Mouse (Mus musculus) embryonic facial prominence, embryonic 11.5 days (tissue): ENCODE data around the gene Rhbdd2. TPM values are rescaled to one million over a fixed set of nuclear protein-coding genes. Genes with fewer than 3 reads are reported as not detected.

Source experiments
- ATAC-seq: fragments of 200-750 bp; cut with Nextera tagmentation; replicated peaks from 2 replicates; pipeline ENCODE4 v1.8.0; 2017; ENCODE audit warnings: low read depth; ENCODE audit not compliant: insufficient number of reproducible peaks, low FRiP score, low TSS enrichment
- DNase-seq: peaks from one replicate; pipeline ENCODE4 v3.0.0-alpha.2; 2015; ENCODE audit warnings: low spot score
- H3K27ac ChIP-seq: fragments of 300-500 bp; sonication (generic); replicated peaks from 2 replicates; pipeline ENCODE4 v1.5.1; 2014; ENCODE audit warnings: mild to moderate bottlenecking, low read depth, low read length, control low read depth
- H3K27me3 ChIP-seq: fragments of 300-500 bp; sonication (generic); 2 replicates; pipeline ENCODE4 v1.6.1; 2014; ENCODE audit warnings: mild to moderate bottlenecking, low read length, moderate library complexity, mixed read lengths; ENCODE audit not compliant: control insufficient read depth, insufficient read depth
- H3K36me3 ChIP-seq: fragments of 300-500 bp; sonication (generic); replicated peaks from 2 replicates; pipeline ENCODE4 v1.6.1; 2014; ENCODE audit warnings: low read depth, mild to moderate bottlenecking, low read length, moderate library complexity, mixed read lengths; ENCODE audit not compliant: control insufficient read depth, insufficient read depth
- H3K4me1 ChIP-seq: fragments of 300-500 bp; sonication (generic); 2 replicates; pipeline ENCODE4 v1.6.1; 2014; ENCODE audit warnings: low read length, mixed read lengths; ENCODE audit not compliant: control insufficient read depth, insufficient read depth
- H3K4me2 ChIP-seq: fragments of 300-500 bp; sonication (generic); 2 replicates; pipeline ENCODE4 v1.6.1; 2014; ENCODE audit warnings: low read depth, mild to moderate bottlenecking, control low read depth, low read length, moderate library complexity
- H3K4me3 ChIP-seq: fragments of 300-500 bp; sonication (generic); 2 replicates; pipeline ENCODE4 v1.5.1; 2014; ENCODE audit warnings: low read depth, low read length, control low read depth
- H3K9ac ChIP-seq: fragments of 300-500 bp; sonication (generic); replicated peaks from 2 replicates; pipeline ENCODE4 v1.6.1; 2014; ENCODE audit warnings: mild to moderate bottlenecking, control low read depth, low read length
- H3K9me3 ChIP-seq: fragments of 300-500 bp; sonication (generic); replicated peaks from 2 replicates; pipeline ENCODE4 v1.6.1; 2016; ENCODE audit warnings: mild to moderate bottlenecking, low read length, inconsistent platforms, mixed read lengths; ENCODE audit not compliant: control insufficient read depth
- WGBS: fragments of 180-500 bp; shearing (Covaris S2); extraction: QIAGEN DNeasy Blood & Tissue Kit; methylation state at CpG from one replicate; pipeline ENCODE4 v1.1.7; 2014; 5-methylcytosine and 5-hydroxymethylcytosine counted together
- polyA plus RNA-seq: library from polyadenylated mRNA; unstranded; fragments of >200 nt; fragmentation: Nextera tagmentation; extraction: Ambion mirVana; gene quantifications from 2 replicates; pipeline ENCODE4 v1.2.1, GENCODE M21; 2014

The Rhbdd2 gene
- polyA plus RNA-seq, 1 experiment from 2014 or later: 43.1 TPM

DNA sequence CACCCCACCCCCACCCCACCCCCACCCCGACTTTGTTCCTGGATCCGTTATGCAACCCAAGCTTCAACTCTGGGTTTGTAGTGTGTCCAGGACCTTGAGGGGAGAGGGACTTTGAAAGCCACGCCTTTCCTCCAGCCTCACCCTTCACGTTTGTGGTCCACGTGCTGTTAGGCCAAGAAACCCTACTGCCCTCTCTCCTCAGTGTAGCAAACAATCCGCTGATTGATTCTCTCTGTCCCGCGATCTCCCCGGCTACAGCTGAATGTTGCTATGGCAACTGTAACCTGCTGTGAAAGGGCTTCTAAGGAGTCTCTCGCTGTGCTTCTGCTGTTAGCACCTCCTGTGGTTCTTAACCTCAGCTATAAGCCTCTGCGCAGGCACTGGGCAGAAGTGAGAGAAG, 42.4 kb downstream of the Rhbdd2 start:
- no peaks in the 10 kb centered on the region; the same call in none of the 2 replicates for H3K4me1 ChIP-seq
- no peaks in the 10 kb centered on the region for H3K9me3 ChIP-seq
- peak overlapping the region; percentile 3 for H3K4me2 ChIP-seq
- H3K9ac ChIP-seq: peak overlapping the region; percentile 1; the same call in 1 of the 2 replicates
- WGBS: 0% methylated on average over 11 of the region's 11 CpGs
- no peak overlapping the region for H3K4me3 ChIP-seq
- H3K36me3 ChIP-seq: no peaks in the 10 kb centered on the region
- peak; percentile 91 for DNase-seq
- peak; percentile 84 for ATAC-seq
- peak overlapping the region; percentile 69 for H3K27ac ChIP-seq
- no peaks in the 10 kb centered on the region for H3K27me3 ChIP-seq

DNA sequence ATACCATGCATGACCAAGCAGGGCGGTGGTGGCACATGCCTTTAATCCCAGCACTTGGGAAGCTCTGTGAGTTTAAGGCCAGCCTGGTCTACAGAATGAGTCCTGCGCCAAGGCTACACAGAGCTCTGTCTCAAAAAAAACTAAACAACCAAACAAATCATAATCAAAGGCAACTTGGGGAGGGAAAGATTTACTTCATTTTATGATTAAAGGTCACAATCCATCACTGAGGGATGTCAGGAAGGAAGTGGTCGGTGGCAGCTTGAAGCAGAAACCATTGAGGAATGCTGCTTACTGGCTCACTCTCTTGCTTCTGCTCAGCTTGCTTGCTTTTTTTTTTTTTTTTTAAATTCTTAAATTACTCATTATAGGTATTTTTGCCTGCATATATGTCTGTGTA, 44.3 kb downstream of the Rhbdd2 start:
- Histone ChIP-seq H3K9ac (no peak overlapping the region), H3K4me1 (no peaks in the 10 kb centered on the region; the same call in 1 of the 2 replicates), H3K27me3 (no peaks in the 10 kb centered on the region), H3K36me3 (no peaks in the 10 kb centered on the region), H3K4me2 (no peak overlapping the region), H3K9me3 (no peaks in the 10 kb centered on the region), H3K4me3 (no peak overlapping the region), H3K27ac (no peak overlapping the region)
- ATAC-seq: no peak
- 83% methylated on average over 3 of the region's 3 CpGs for WGBS
- no peak for DNase-seq

DNA sequence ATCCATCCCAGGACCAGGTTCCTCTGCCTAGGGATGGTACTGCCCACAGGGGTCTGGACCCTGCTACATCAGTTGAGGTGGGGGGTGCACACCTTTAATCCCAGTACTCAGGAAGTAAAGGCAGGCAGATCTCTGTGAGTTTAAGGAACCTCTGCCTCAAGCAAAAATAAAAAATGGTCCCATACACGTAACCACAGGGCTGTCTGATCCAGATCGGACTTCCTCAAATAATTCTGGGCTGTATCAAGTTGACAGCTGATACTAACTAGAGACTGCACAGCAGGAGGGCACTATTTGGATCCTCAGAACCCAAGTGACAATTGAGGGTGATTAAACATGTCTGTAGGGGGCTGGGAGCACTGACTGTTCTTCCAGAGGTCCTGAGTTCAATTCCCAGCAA, 44.8 kb downstream of the Rhbdd2 start:
- no peak for ATAC-seq
- 77% methylated on average over 2 of the region's 2 CpGs for WGBS
- no peak overlapping the region for H3K4me2 ChIP-seq

DNA sequence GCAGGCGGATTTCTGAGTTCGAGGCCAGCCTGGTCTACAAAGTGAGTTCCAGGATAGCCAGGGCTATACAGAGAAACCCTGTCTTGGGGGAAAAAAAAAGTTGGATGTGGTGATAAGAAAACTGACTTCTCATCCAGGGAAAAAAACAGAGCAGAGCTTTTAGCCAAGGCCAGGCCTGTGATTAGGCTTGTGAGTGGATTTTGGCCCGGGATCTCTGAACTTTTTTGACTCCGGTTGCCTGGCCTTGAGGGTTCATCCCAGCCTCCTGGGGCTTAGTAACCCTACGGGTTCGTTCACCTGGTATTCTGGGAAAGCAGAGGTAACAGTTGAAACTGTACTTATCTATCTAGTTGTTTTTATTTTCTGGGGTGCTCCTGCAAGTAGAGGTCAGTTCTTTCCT, 46.1 kb downstream of the Rhbdd2 start:
- ATAC-seq (no peak), DNase-seq (no peak)
- no peak overlapping the region for H3K4me2 ChIP-seq
- H3K27me3 ChIP-seq: no peaks in the 10 kb centered on the region
- no peak overlapping the region for H3K4me3 ChIP-seq
- no peak overlapping the region for H3K9ac ChIP-seq
- H3K4me1 ChIP-seq: no peaks in the 10 kb centered on the region; the same call in 1 of the 2 replicates
- H3K27ac ChIP-seq: no peak overlapping the region
- 90% methylated on average over 6 of the region's 6 CpGs for WGBS
- H3K36me3 ChIP-seq: no peaks in the 10 kb centered on the region
- H3K9me3 ChIP-seq: no peaks in the 10 kb centered on the region

More for the DNA sequence above, 44.8 kb downstream of the Rhbdd2 start:
- Histone ChIP-seq H3K27me3 (no peaks in the 10 kb centered on the region), H3K9me3 (no peaks in the 10 kb centered on the region), H3K4me3 (no peak overlapping the region), H3K9ac (no peak overlapping the region), H3K36me3 (no peaks in the 10 kb centered on the region), H3K27ac (no peak overlapping the region), H3K4me1 (no peaks in the 10 kb centered on the region; the same call in 1 of the 2 replicates)
- DNase-seq: no peak

DNA sequence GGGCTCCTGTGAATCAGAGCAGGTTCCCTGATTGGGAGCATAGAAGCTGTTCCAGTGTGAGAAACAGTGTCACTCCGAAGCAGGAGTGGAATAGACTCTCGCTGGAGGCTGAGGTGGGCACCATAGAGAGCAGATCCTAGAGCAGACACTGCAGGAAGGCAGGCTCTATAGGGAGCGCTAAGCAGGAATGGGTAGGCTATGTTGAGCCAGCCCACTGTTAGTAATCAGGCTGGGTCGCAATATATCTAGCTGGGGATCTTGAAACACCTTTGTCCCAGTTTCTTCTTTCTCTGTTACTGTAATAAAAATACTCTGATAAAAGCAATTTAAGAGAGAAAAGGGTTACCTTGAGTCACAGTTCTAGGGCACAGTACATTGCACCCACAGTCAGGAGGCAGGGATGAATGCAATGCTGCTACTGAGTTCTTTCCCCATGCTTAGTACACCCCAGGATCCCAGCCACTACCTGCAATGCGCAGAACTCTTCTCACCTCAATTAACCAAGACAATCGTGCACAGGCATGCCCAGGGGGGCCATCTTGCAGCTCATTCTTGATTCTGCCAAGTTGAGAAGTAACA, 48.6 kb downstream of the Rhbdd2 start:
- DNase-seq (no peak), ATAC-seq (no peak)
- H3K4me1 ChIP-seq: no peaks in the 10 kb centered on the region
- H3K9me3 ChIP-seq: no peaks in the 10 kb centered on the region
- no peak overlapping the region for H3K9ac ChIP-seq
- H3K27ac ChIP-seq: no peak overlapping the region
- no peak overlapping the region for H3K4me2 ChIP-seq
- H3K36me3 ChIP-seq: no peaks in the 10 kb centered on the region
- H3K27me3 ChIP-seq: no peaks in the 10 kb centered on the region
- H3K4me3 ChIP-seq: no peak overlapping the region
- 77% methylated on average over 6 of the region's 6 CpGs for WGBS

DNA sequence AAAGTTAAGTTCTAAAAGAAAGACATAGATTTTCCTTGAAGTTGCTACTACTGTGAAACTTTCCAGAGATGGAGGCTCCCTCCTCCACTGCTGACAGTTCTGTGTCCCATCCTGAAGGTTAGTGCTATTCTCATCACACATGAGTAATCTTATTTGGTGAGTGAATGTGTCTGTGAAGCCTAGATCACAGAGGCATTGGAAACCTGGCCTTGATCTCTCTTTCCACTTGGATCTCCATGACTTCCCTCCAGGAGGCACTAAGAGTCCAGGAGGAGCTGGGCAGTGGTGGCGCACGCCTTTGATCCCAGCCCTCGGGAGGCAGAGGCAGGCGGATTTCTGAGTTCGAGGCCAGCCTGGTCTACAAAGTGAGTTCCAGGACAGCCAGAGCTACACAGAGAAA, 49.6 kb downstream of the Rhbdd2 start:
- WGBS: 95% methylated on average over 5 of the region's 5 CpGs
- no peak for ATAC-seq
- H3K27me3 ChIP-seq: no peaks in the 10 kb centered on the region

DNA sequence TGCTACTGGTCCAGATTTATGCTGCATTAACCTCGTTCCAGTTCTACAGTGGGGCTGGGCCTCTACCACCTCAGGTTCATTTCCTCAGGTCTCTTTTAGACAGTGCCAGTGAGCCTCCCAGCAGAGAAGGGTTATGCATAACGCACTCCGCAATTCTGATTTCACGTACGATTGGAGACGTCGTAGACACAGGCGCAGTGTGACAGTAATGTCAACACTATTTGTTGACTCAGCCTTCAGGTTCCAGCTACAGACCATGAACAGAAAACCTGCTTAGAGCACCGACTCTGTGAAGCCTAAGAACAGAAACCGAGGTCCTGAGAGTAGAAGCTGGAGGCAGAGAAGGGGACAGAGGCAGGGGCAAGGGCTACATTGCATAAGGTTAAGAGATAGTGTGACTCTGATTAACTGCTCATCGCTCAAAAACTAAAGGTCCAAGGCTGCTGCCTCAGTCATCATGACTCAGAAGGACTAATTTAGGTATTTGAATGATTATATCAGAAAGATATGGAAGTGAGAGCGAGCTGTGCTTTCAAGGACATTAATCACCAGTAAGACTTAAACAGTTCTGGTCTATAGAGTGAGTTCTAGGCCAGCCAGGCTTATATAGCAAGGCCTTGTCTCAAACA, 50.6 kb downstream of the Rhbdd2 start:
- Histone ChIP-seq H3K9me3 (no peaks in the 10 kb centered on the region), H3K27me3 (no peaks in the 10 kb centered on the region), H3K4me2 (no peak overlapping the region), H3K27ac (no peak overlapping the region), H3K4me1 (no peaks in the 10 kb centered on the region), H3K9ac (no peak overlapping the region), H3K4me3 (no peak overlapping the region), H3K36me3 (no peaks in the 10 kb centered on the region)
- no peak for DNase-seq
- no peak for ATAC-seq
- 88% methylated on average over 12 of the region's 12 CpGs for WGBS

More for the DNA sequence above, 49.6 kb downstream of the Rhbdd2 start:
- H3K4me3 ChIP-seq: no peak overlapping the region
- H3K27ac ChIP-seq: no peak overlapping the region
- no peak overlapping the region for H3K9ac ChIP-seq
- DNase-seq: no peak
- no peaks in the 10 kb centered on the region for H3K36me3 ChIP-seq
- no peaks in the 10 kb centered on the region for H3K9me3 ChIP-seq
- no peaks in the 10 kb centered on the region for H3K4me1 ChIP-seq
- no peak overlapping the region for H3K4me2 ChIP-seq

DNA sequence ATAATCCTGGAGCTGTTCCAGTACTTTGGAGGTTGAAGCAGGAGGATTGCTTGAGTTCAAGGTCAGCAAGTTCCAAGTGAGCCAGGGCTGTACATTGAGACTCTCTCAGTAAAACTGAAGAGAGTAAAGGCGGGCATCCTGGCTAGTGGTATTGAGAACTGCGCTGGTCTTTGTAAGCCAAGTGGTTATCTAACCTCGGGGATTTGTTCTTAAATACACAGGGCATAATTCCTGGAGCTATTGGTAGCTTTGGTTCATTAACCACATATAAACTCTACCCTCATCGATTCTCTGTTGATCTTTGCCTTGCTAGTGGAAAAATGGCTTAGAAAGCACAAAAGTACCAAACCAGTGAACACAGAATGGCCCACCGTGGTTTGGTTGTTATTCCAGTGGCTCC, 58.0 kb downstream of the Rhbdd2 start:
- no peaks in the 10 kb centered on the region for H3K27me3 ChIP-seq
- H3K27ac ChIP-seq: no peak overlapping the region
- WGBS: 90% methylated on average over 5 of the region's 5 CpGs
- no peak for DNase-seq
- H3K4me2 ChIP-seq: peak overlapping the region; percentile 92; the same call in 1 of the 2 replicates
- peak overlapping the region; percentile 67; the same call in 1 of the 2 replicates for H3K9ac ChIP-seq
- H3K36me3 ChIP-seq: no peaks in the 10 kb centered on the region
- ATAC-seq: no peak
- no peaks in the 10 kb centered on the region for H3K9me3 ChIP-seq
- H3K4me3 ChIP-seq: no peak overlapping the region
- no peaks in the 10 kb centered on the region for H3K4me1 ChIP-seq
